Mouse (Mus musculus) CH12.LX (cell line): ENCODE results near the gene Pde4d. TPM values are rescaled to one million over a fixed set of nuclear protein-coding genes. Genes with fewer than 3 reads are reported as not detected.

Experiments
- DNase-seq: peaks from one replicate; pipeline ENCODE4 v3.0.0-alpha.2; 2013; ENCODE audit errors: extremely low read depth
- H3K27ac ChIP-seq: 2 replicates; pipeline ENCODE4 v1.5.1; 2012; ENCODE audit warnings: low read depth, mild to moderate bottlenecking, control low read depth, moderate library complexity; ENCODE audit not compliant: insufficient read depth
- H3K27me3 ChIP-seq: replicated peaks from 2 replicates; pipeline ENCODE3; 2012; ENCODE audit warnings: inconsistent platforms
- H3K36me3 ChIP-seq, 2 experiments: replicated peaks in 1 of 2; 2 replicates each; pipeline versions ENCODE3 to v1.6.1; 2012; ENCODE audit warnings: inconsistent platforms in 1 of 2, low read length in 1 of 2, mild to moderate bottlenecking in 1 of 2, mixed read lengths in 1 of 2, moderate library complexity in 1 of 2; ENCODE audit not compliant: control insufficient read depth in 1 of 2, insufficient read depth in 1 of 2
- H3K4me1 ChIP-seq, 2 experiments: 2 replicates each; pipeline ENCODE4 v1.6.1; 2012; ENCODE audit warnings: inconsistent platforms in 1 of 2, moderate library complexity in 1 of 2; ENCODE audit not compliant: insufficient read depth in 2 of 2, control insufficient read depth in 1 of 2
- H3K4me2 ChIP-seq: 2 replicates; pipeline ENCODE4 v1.6.1; 2012; ENCODE audit warnings: low read depth, mild to moderate bottlenecking, control low read depth; ENCODE audit not compliant: poor library complexity, insufficient read depth, severe bottlenecking
- H3K4me3 ChIP-seq, 3 experiments: fragments of 150-350 bp in 1 of 3; sonication (generic) in 1 of 3; replicated peaks in 1 of 3; 2 replicates each; pipeline versions ENCODE3 to v1.5.1; 2011 to 2012; ENCODE audit warnings: low read depth in 2 of 3, low read length in 2 of 3, mild to moderate bottlenecking in 2 of 3, moderate library complexity in 2 of 3, control low read depth in 1 of 3, improper control_type of control experiment in 1 of 3, inconsistent platforms in 1 of 3, mixed read lengths in 1 of 3; ENCODE audit not compliant: poor library complexity in 1 of 3
- H3K79me2 ChIP-seq: replicated peaks from 2 replicates; pipeline ENCODE4 v1.6.1; 2012; ENCODE audit warnings: mild to moderate bottlenecking, moderate library complexity; ENCODE audit not compliant: control insufficient read depth, poor library complexity, insufficient read depth, severe bottlenecking; ENCODE audit errors: extremely low read depth
- H3K9ac ChIP-seq: 2 replicates; pipeline ENCODE4 v1.6.1; 2012; ENCODE audit warnings: low read depth, mild to moderate bottlenecking, control low read depth, moderate library complexity; ENCODE audit not compliant: insufficient read depth
- H3K9me3 ChIP-seq: replicated peaks from 2 replicates; pipeline ENCODE3; 2012; ENCODE audit warnings: low read length, inconsistent platforms, mixed read lengths
- BHLHE40 ChIP-seq: IDR thresholded peaks from 2 replicates; pipeline ENCODE4 v1.6.1; 2011; ENCODE audit warnings: mild to moderate bottlenecking, low read depth, low read length, improper control_type of control experiment
- CHD1 ChIP-seq: IDR thresholded peaks from 2 replicates; pipeline ENCODE4 v1.6.1; 2012; ENCODE audit warnings: low read depth, low read length, improper control_type of control experiment, inconsistent platforms
- CTCF ChIP-seq, 2 experiments: IDR thresholded peaks in 1 of 2; conservative IDR thresholded peaks in 1 of 2; 2 replicates each; pipeline ENCODE4 v1.5.1; 2011 to 2012; ENCODE audit warnings: low read depth in 2 of 2, low read length in 2 of 2, improper control_type of control experiment in 1 of 2, inconsistent platforms in 1 of 2, mild to moderate bottlenecking in 1 of 2, moderate library complexity in 1 of 2
- E2F4 ChIP-seq: IDR thresholded peaks from 2 replicates; pipeline ENCODE4 v1.6.1; 2011; ENCODE audit warnings: low read depth, low read length, improper control_type of control experiment; ENCODE audit not compliant: insufficient replicate concordance
- ELF1 ChIP-seq: IDR thresholded peaks from 2 replicates; pipeline ENCODE4 v1.6.1; 2014; ENCODE audit warnings: low read depth, mild to moderate bottlenecking, inconsistent platforms, low read length, improper control_type of control experiment
- ETS1 ChIP-seq: conservative IDR thresholded peaks from 2 replicates; pipeline ENCODE4 v1.6.1; 2012; ENCODE audit warnings: low read depth, mild to moderate bottlenecking, inconsistent platforms, low read length, improper control_type of control experiment, moderate library complexity
- GABPA ChIP-seq: IDR thresholded peaks from 2 replicates; pipeline ENCODE4 v1.6.1; 2012; ENCODE audit warnings: low read depth, low read length, improper control_type of control experiment, inconsistent platforms; ENCODE audit not compliant: insufficient replicate concordance
- JUN ChIP-seq: IDR thresholded peaks from 2 replicates; pipeline ENCODE4 v1.6.1; 2011; ENCODE audit warnings: low read depth, mild to moderate bottlenecking, low read length, improper control_type of control experiment, moderate library complexity; ENCODE audit not compliant: insufficient read depth
- JUND ChIP-seq: conservative IDR thresholded peaks from 2 replicates; pipeline ENCODE4 v1.6.1; 2011; ENCODE audit warnings: low read depth, low read length, improper control_type of control experiment
- KAT2A ChIP-seq: IDR thresholded peaks from 2 replicates; pipeline ENCODE4 v1.6.1; 2012; ENCODE audit warnings: low read length, improper control_type of control experiment, inconsistent platforms; ENCODE audit not compliant: insufficient replicate concordance
- MAX ChIP-seq: IDR thresholded peaks from 2 replicates; pipeline ENCODE4 v1.6.1; 2011; ENCODE audit warnings: low read length, improper control_type of control experiment
- MEF2A ChIP-seq: IDR thresholded peaks from 2 replicates; pipeline ENCODE4 v1.6.1; 2014; ENCODE audit warnings: low read depth, mild to moderate bottlenecking, inconsistent platforms, low read length, improper control_type of control experiment, borderline replicate concordance
- MXI1 ChIP-seq: IDR thresholded peaks from 2 replicates; pipeline ENCODE4 v1.6.1; 2011; ENCODE audit warnings: mild to moderate bottlenecking, low read depth, low read length, improper control_type of control experiment
- MYC ChIP-seq: IDR thresholded peaks from 2 replicates; pipeline ENCODE4 v1.6.1; 2011; ENCODE audit warnings: low read depth, mild to moderate bottlenecking, improper control_type of control experiment, low read length
- NELFE ChIP-seq: IDR thresholded peaks from 2 replicates; pipeline ENCODE4 v1.6.1; 2011; ENCODE audit warnings: low read depth, low read length, improper control_type of control experiment
- NRF1 ChIP-seq: IDR thresholded peaks from 2 replicates; pipeline ENCODE4 v1.6.1; 2014; ENCODE audit warnings: low read depth, mild to moderate bottlenecking, inconsistent platforms, low read length, improper control_type of control experiment, moderate library complexity
- POLR2A ChIP-seq: IDR thresholded peaks from 2 replicates; pipeline ENCODE4 v1.6.1; 2011; ENCODE audit warnings: low read depth, mild to moderate bottlenecking, improper control_type of control experiment, low read length
- POLR2AphosphoS2 ChIP-seq: IDR thresholded peaks from 2 replicates; pipeline ENCODE4 v1.6.1; 2011; ENCODE audit warnings: low read depth, low read length, improper control_type of control experiment
- RAD21 ChIP-seq: IDR thresholded peaks from 2 replicates; pipeline ENCODE4 v1.6.1; 2011; ENCODE audit warnings: low read depth, mild to moderate bottlenecking, low read length, improper control_type of control experiment, moderate library complexity
- RCOR1 ChIP-seq: conservative IDR thresholded peaks from 2 replicates; pipeline ENCODE4 v1.6.1; 2012; ENCODE audit warnings: low read depth, mild to moderate bottlenecking, inconsistent platforms, low read length, improper control_type of control experiment
- SIN3A ChIP-seq: IDR thresholded peaks from 2 replicates; pipeline ENCODE4 v1.6.1; 2012; ENCODE audit warnings: low read length, improper control_type of control experiment, inconsistent platforms
- TBP ChIP-seq: conservative IDR thresholded peaks from 2 replicates; pipeline ENCODE4 v1.6.1; 2011; ENCODE audit warnings: low read depth, low read length, improper control_type of control experiment
- TCF12 ChIP-seq: IDR thresholded peaks from 2 replicates; pipeline ENCODE4 v1.6.1; 2014; ENCODE audit warnings: low read depth, mild to moderate bottlenecking, inconsistent platforms, low read length, improper control_type of control experiment
- USF1 ChIP-seq: IDR thresholded peaks from 2 replicates; pipeline ENCODE4 v1.6.1; 2014; ENCODE audit warnings: low read depth, mild to moderate bottlenecking, inconsistent platforms, low read length, improper control_type of control experiment
- USF2 ChIP-seq: conservative IDR thresholded peaks from 2 replicates; pipeline ENCODE4 v1.6.1; 2011; ENCODE audit warnings: low read depth, low read length, improper control_type of control experiment
- ZKSCAN1 ChIP-seq: IDR thresholded peaks from 2 replicates; pipeline ENCODE4 v1.6.1; 2012; ENCODE audit warnings: low read depth, inconsistent platforms, low read length, improper control_type of control experiment, borderline replicate concordance
- ZMIZ1 ChIP-seq: IDR thresholded peaks from 2 replicates; pipeline ENCODE4 v1.6.1; 2012; ENCODE audit warnings: low read depth, mild to moderate bottlenecking, inconsistent platforms, low read length, improper control_type of control experiment
- ZNF384 ChIP-seq: IDR thresholded peaks from 2 replicates; pipeline ENCODE4 v1.6.1; 2012; ENCODE audit warnings: low read depth, low read length, improper control_type of control experiment, inconsistent platforms
- dilution Hi-C: fragments of 300-500 bp; cut with MboI; formaldehyde crosslinking; loops from 2 replicates; pipeline ENCODE4 v1.14.3; 2020; ENCODE audit warnings: low sequenced_read_pairs; ENCODE audit not compliant: extremely low pct_unique_long_range_greater_than_20kb, extremely low pct_ligation_motif_present
- in situ Hi-C: fragments of 300-500 bp; cut with MboI; formaldehyde crosslinking; loops from 3 replicates; pipeline ENCODE4 v1.14.3; 2019; ENCODE audit warnings: low sequenced_read_pairs, low pct_ligation_motif_present, low pct_unique_long_range_greater_than_20kb, mixed read lengths
- polyA plus RNA-seq: library from polyadenylated mRNA; unstranded; fragments of >175 nt; gene quantifications from 2 replicates; pipeline ENCODE4 v1.2.1, GENCODE M21; 2012; ENCODE audit warnings: low read depth; ENCODE audit not compliant: insufficient read length
- total RNA-seq, 2 experiments: library from RNA; depleted of rRNA; stranded (reverse); fragments of 300-350 nt in 1 of 2; fragments of >200 nt in 1 of 2; gene quantifications; 2 replicates each; pipeline ENCODE4 v1.2.3; 2012 to 2014

The Pde4d gene
- total and polyA plus RNA-seq, 3 experiments: not detected

DNA sequence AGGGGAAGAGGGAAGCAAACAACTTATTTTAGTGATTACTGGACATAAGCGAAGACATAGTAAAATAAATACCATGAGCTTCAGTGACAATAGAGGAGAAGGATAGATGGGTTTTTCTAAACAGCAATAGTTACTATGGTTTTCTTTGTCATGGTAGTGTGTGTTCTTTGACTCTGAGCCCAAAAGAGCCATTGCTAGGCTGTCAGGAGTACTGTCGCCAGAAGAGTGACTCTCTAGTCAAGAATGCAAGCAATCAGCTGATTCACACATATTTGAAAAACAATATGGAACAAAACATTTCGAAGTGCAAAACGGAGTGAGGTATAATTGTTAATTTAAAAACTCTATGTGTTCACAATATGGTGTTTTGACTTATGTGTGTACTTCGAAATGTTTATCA lies 450.4 kb downstream of the Pde4d start:
- Histone ChIP-seq H3K27me3 (no peaks in the 10 kb centered on the region), H3K9ac (no peak overlapping the region), H3K4me3 (no peak overlapping the region), H3K9me3 (no peaks in the 10 kb centered on the region), H3K4me2 (no peak overlapping the region), H3K4me1 (no peaks in the 10 kb centered on the region), H3K27ac (no peak overlapping the region), H3K79me2 (no peaks in the 10 kb centered on the region), H3K36me3 (no peaks in the 10 kb centered on the region)
- dilution Hi-C loops (no loop called here), in situ Hi-C loops (no loop called here)
- no peak for DNase-seq
- no peak for TF ChIP-seq ELF1
- TF ChIP-seq ZNF384: no peak
- TF ChIP-seq MYC: no peak
- no peak for TF ChIP-seq TCF12
- TF ChIP-seq E2F4: no peak
- no peak for TF ChIP-seq BHLHE40
- no peak for TF ChIP-seq RAD21
- TF ChIP-seq CTCF (conservative IDR thresholded peaks at IDR 0.05 in 1 of 2, IDR thresholded peaks at IDR 0.05 in 1 of 2; ENCODE audit: low read depth in 2 of 2, low read length in 2 of 2): no peak
- no peak for TF ChIP-seq MXI1
- no peak for TF ChIP-seq JUN
- TF ChIP-seq USF1: no peak
- no peak for TF ChIP-seq USF2
- TF ChIP-seq NRF1: no peak
- no peak for TF ChIP-seq MEF2A
- TF ChIP-seq SIN3A: no peak
- no peak for TF ChIP-seq KAT2A
- TF ChIP-seq ETS1: no peak
- TF ChIP-seq MAX: no peak
- no peak for TF ChIP-seq CHD1
- no peak for TF ChIP-seq TBP

DNA sequence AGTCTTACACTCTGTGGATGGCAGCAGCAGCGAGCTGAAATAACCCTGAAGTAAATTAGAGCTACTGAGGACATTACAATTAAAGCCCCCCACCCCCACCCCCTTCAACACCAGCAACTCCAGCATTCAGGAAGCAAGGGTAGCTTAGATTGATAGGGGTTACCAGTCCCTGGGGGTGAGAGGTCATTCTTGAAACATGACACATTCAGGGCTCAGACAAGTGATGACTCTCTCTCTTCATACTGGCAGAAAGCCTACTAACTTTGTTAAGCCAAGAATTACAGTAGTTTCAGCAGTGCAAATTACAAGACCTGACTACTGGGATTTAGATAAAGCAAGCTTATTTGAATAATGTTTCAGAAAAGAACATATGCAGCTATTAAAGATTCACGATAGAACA lies 455.4 kb downstream of the Pde4d start:
- H3K9me3 ChIP-seq: no peaks in the 10 kb centered on the region
- TF ChIP-seq KAT2A (no peak), E2F4 (no peak), RCOR1 (no peak), GABPA (no peak), NELFE (no peak), ZMIZ1 (no peak), ZKSCAN1 (no peak), JUND (no peak), POLR2AphosphoS2 (no peak), BHLHE40 (no peak), POLR2A (no peak), CTCF (conservative IDR thresholded peaks at IDR 0.05 in 1 of 2, IDR thresholded peaks at IDR 0.05 in 1 of 2; ENCODE audit: low read depth in 2 of 2, low read length in 2 of 2) (no peak), RAD21 (no peak)
- TF ChIP-seq, all 38 proteins: peak for 0
- in situ Hi-C loops (no loop called here), dilution Hi-C loops (no loop called here)
- no peak overlapping the region for H3K4me2 ChIP-seq
- no peak overlapping the region for H3K4me3 ChIP-seq
- no peaks in the 10 kb centered on the region for H3K4me1 ChIP-seq
- no peak overlapping the region for H3K9ac ChIP-seq
- no peaks in the 10 kb centered on the region for H3K36me3 ChIP-seq
- no peaks in the 10 kb centered on the region for H3K79me2 ChIP-seq
- no peak overlapping the region for H3K27ac ChIP-seq
- no peak for DNase-seq
- no peaks in the 10 kb centered on the region for H3K27me3 ChIP-seq
